ENCODE assay signal across 11 mouse cellular contexts in genomic region chr11:103900803-103901580, GRCm38 (mm10). TPM values are rescaled to one million over a fixed set of nuclear protein-coding genes. Genes with fewer than 3 reads are reported as not detected.
DNase-seq lines count a peak whose midpoint lies in the region; ATAC-seq and TF ChIP-seq lines count a peak whose summit lies in the region.
"Had no signal": no experiment of that assay in that cellular context is flagged by ENCODE, and none has a peak within 500 bp of the region (broad histone marks: within the 10 kb centered on the region; RNA-seq: fewer than 3 reads in every experiment).

No protein-coding gene starts in this region.

- H3K27ac ChIP-seq in embryonic facial prominence, embryonic 11.5 days (replicated peaks; ENCODE audit: low read depth, low read length): no peak overlapping the region
- H3K27ac ChIP-seq in heart, embryonic 15.5 days: peak overlapping the region; percentile 34; the same call in 1 of the 2 replicates
- H3K27ac ChIP-seq in liver, postnatal 0 days (ENCODE audit: low read depth): no peak overlapping the region
- H3K27ac ChIP-seq in kidney, adult 2 months (ENCODE audit: insufficient read depth, low read depth, low read length): no peak overlapping the region
- H3K27ac ChIP-seq: forebrain, embryonic 13.5 days had no signal

- peak; percentile 8 for DNase-seq in kidney, postnatal 14 days
- DNase-seq in kidney, adult 11 months: no peak
- peak; percentile 28 for DNase-seq in embryonic facial prominence, embryonic 11.5 days (ENCODE audit: low spot score)
- DNase-seq in lung, postnatal 36 days: peak; percentile 68
- no peak for DNase-seq in liver, postnatal 0 days
- no peak for DNase-seq in testis, postnatal 10 days (ENCODE audit: low spot score)
- DNase-seq in kidney, adult 2 months: no peak
- DNase-seq: layer of hippocampus, adult 9-11 months had no signal

- no peak overlapping the region for H3K9ac ChIP-seq in embryonic facial prominence, embryonic 11.5 days (replicated peaks; ENCODE audit: low read length)
- no peak overlapping the region for H3K9ac ChIP-seq in heart, embryonic 15.5 days
- H3K9ac ChIP-seq in liver, postnatal 0 days (replicated peaks): no peak overlapping the region
- H3K9ac ChIP-seq: forebrain, embryonic 13.5 days had no signal

- H3K9me3 ChIP-seq in embryonic facial prominence, embryonic 11.5 days (replicated peaks; ENCODE audit: control insufficient read depth, low read length): no peaks in the 10 kb centered on the region
- H3K9me3 ChIP-seq in heart, embryonic 15.5 days (replicated peaks): no peaks in the 10 kb centered on the region
- H3K9me3 ChIP-seq in liver, postnatal 0 days (ENCODE audit: low read length): no peaks in the 10 kb centered on the region
- H3K9me3 ChIP-seq: forebrain, embryonic 13.5 days had no signal

- no peak for TF ChIP-seq POLR2A in kidney, adult 2 months (IDR thresholded peaks at IDR 0.05; ENCODE audit: low read depth, low read length)

- no peak for TF ChIP-seq CTCF in liver, postnatal 0 days (IDR thresholded peaks at IDR 0.05; ENCODE audit: low read depth)
- no peak for TF ChIP-seq CTCF in kidney, adult 2 months (conservative IDR thresholded peaks at IDR 0.05; ENCODE audit: insufficient read depth, insufficient read length, low read depth, low read length)

- WGBS in embryonic facial prominence, embryonic 11.5 days: 65% methylated on average over 20 of the region's 20 CpGs
- WGBS in heart, embryonic 15.5 days: 37% methylated on average over 20 of the region's 20 CpGs
- WGBS in liver, postnatal 0 days (ENCODE audit: insufficient replicate concordance): 80% methylated on average over 20 of the region's 20 CpGs
- WGBS in kidney, adult 2 months: 80% methylated on average over 20 of the region's 20 CpGs

- H3K4me3 ChIP-seq in embryonic facial prominence, embryonic 11.5 days (ENCODE audit: low read depth, low read length): no peak overlapping the region
- H3K4me3 ChIP-seq in heart, embryonic 15.5 days: no peak overlapping the region
- H3K4me3 ChIP-seq in liver, postnatal 0 days (ENCODE audit: low read depth, low read length): no peak overlapping the region
- H3K4me3 ChIP-seq in kidney, adult 2 months (ENCODE audit: insufficient read depth, low read depth, low read length): no peak overlapping the region
- H3K4me3 ChIP-seq: forebrain, embryonic 13.5 days had no signal

- no peaks in the 10 kb centered on the region for H3K4me1 ChIP-seq in embryonic facial prominence, embryonic 11.5 days (ENCODE audit: control insufficient read depth, insufficient read depth, low read length)
- peaks cover 12% of the 10 kb centered on the region for H3K4me1 ChIP-seq in heart, embryonic 15.5 days (replicated peaks)
- H3K4me1 ChIP-seq in liver, postnatal 0 days (ENCODE audit: insufficient read depth): no peaks in the 10 kb centered on the region
- H3K4me1 ChIP-seq in kidney, adult 2 months (ENCODE audit: control insufficient read depth, insufficient read depth, low read length): no peaks in the 10 kb centered on the region
- H3K4me1 ChIP-seq: forebrain, embryonic 13.5 days had no signal

- H3K36me3 ChIP-seq in embryonic facial prominence, embryonic 11.5 days (replicated peaks; ENCODE audit: control insufficient read depth, insufficient read depth, low read depth, low read length): no peaks in the 10 kb centered on the region
- no peaks in the 10 kb centered on the region for H3K36me3 ChIP-seq in heart, embryonic 15.5 days
- peaks cover 3% of the 10 kb centered on the region; the same call in 1 of the 2 replicates for H3K36me3 ChIP-seq in liver, postnatal 0 days (replicated peaks; ENCODE audit: insufficient read depth, low read length)
- H3K36me3 ChIP-seq in kidney, adult 2 months (ENCODE audit: control insufficient read depth, insufficient read depth, low read length): no peaks in the 10 kb centered on the region

- no peak overlapping the region for H3K4me2 ChIP-seq in embryonic facial prominence, embryonic 11.5 days (ENCODE audit: low read depth, low read length)
- H3K4me2 ChIP-seq in heart, embryonic 15.5 days: peak overlapping the region; percentile 23
- H3K4me2 ChIP-seq in liver, postnatal 0 days (ENCODE audit: low read depth, low read length): no peak overlapping the region
- H3K4me2 ChIP-seq: forebrain, embryonic 13.5 days had no signal

- no peaks in the 10 kb centered on the region for H3K27me3 ChIP-seq in embryonic facial prominence, embryonic 11.5 days (ENCODE audit: control insufficient read depth, insufficient read depth, low read length)
- no peaks in the 10 kb centered on the region for H3K27me3 ChIP-seq in heart, embryonic 15.5 days
- H3K27me3 ChIP-seq in liver, postnatal 0 days (ENCODE audit: insufficient read depth, low read length): no peaks in the 10 kb centered on the region
- no peaks in the 10 kb centered on the region for H3K27me3 ChIP-seq in kidney, adult 2 months (replicated peaks; ENCODE audit: control insufficient read depth, insufficient read depth, low read length)
- H3K27me3 ChIP-seq: forebrain, embryonic 13.5 days had no signal

- no peak for ATAC-seq in embryonic facial prominence, embryonic 11.5 days (replicated peaks; ENCODE audit: insufficient number of reproducible peaks, low FRiP score, low TSS enrichment, low read depth)
- peak; percentile 84 for ATAC-seq in heart, embryonic 15.5 days (replicated peaks; ENCODE audit: insufficient number of reproducible peaks, insufficient read depth, low FRiP score, low read depth)
- ATAC-seq in liver, postnatal 0 days: no peak
- ATAC-seq: forebrain, embryonic 13.5 days; midbrain, embryonic 16.5 days had no signal

- no peak for TF ChIP-seq EP300 in liver, postnatal 0 days (IDR thresholded peaks at IDR 0.05; ENCODE audit: low read depth)

RNA-seq across cellular contexts. Expression of gene Nsf, which starts 52.9 kb away (rescaled TPM):
- 46.5 and 47.6 TPM in 2 replicates for polyA plus RNA-seq in embryonic facial prominence, embryonic 11.5 days (2014; fragmentation: Nextera tagmentation; extraction: Ambion mirVana)
- 26.4 and 31.5 TPM in 2 replicates for polyA plus RNA-seq in heart, embryonic 15.5 days (2015; fragmentation: Nextera tagmentation; extraction: Ambion mirVana)
- polyA plus RNA-seq in liver, postnatal 0 days (2015; fragmentation: Nextera tagmentation; extraction: Ambion mirVana): 14.8 and 16.0 TPM in 2 replicates
- polyA plus RNA-seq in kidney, adult 2 months (2012; rRNA removed): 35.4 and 39.4 TPM in 2 replicates

Comparison
In these comparisons a context has a peak if more than half of its experiments do, and no peak if none do; other contexts are left out.
1. DNase-seq: peak in kidney, postnatal 14 days (single experiment), embryonic facial prominence, embryonic 11.5 days (single experiment) and lung, postnatal 36 days (single experiment); none in kidney, adult 11 months (single experiment), liver, postnatal 0 days (single experiment), testis, postnatal 10 days (single experiment) and kidney, adult 2 months (single experiment).